Mouse (Mus musculus) frontal cortex, postnatal 14 days (tissue): ENCODE results near the gene Slc25a12.
"Not testable (repeated sequence)": the region's sequence is repeated elsewhere in the genome, so short reads cannot be mapped to it uniquely, and the experiment has no call there.

Source experiments
- DNase-seq, 2 experiments: peaks; one replicate each; pipeline ENCODE4 v3.0.0; 2022; ENCODE audit warnings: low spot score in 2 of 2

Gene Slc25a12

GRCm38 (mm10) chr2:71367125-71367880 lies at the start of gene Slc25a12:
Gene Slc25a12 (minus strand): TSS chr2:71367749.
- peak; percentile 50 to 62 for DNase-seq

GRCm38 (mm10) chr2:71405613-71406012 lies 38.1 kb upstream of the Slc25a12 start:
- no peak for DNase-seq

GRCm38 (mm10) chr2:71389864-71390263 lies 22.3 kb upstream of the Slc25a12 start:
- DNase-seq: no peak

- DNase-seq: peak; percentile 87 to 95
Observed at GRCm38 (mm10) chr2:71388951-71389763, 21.6 kb upstream of the Slc25a12 start, which contains the start of gene Hat1. Gene Hat1 (plus strand): TSS chr2:71388958.

GRCm38 (mm10) chr2:71387766-71388165 lies 20.2 kb upstream of the Slc25a12 start:
- no peak for DNase-seq

GRCm38 (mm10) chr2:71383890-71384289 lies 16.3 kb upstream of the Slc25a12 start:
- DNase-seq: no peak

GRCm38 (mm10) chr2:71381962-71382361 lies 14.4 kb upstream of the Slc25a12 start:
- DNase-seq: no peak

- no peak for DNase-seq
Observed at GRCm38 (mm10) chr2:71377426-71377825, 9.9 kb upstream of the Slc25a12 start.

GRCm38 (mm10) chr2:71376433-71376906 lies 8.9 kb upstream of the Slc25a12 start:
- no peak for DNase-seq

- no peak for DNase-seq
Observed at GRCm38 (mm10) chr2:71374275-71375155, 7.0 kb upstream of the Slc25a12 start.

GRCm38 (mm10) chr2:71372261-71372660 lies 4.7 kb upstream of the Slc25a12 start:
- DNase-seq: not testable (repeated sequence)

- peak; percentile 17 to 37 for DNase-seq
Observed at GRCm38 (mm10) chr2:71371790-71372189, 4.2 kb upstream of the Slc25a12 start.

GRCm38 (mm10) chr2:71368086-71368485 lies 537 bp upstream of the Slc25a12 start:
- DNase-seq: no peak

- DNase-seq: no peak
Observed at GRCm38 (mm10) chr2:71366618-71367124, 878 bp downstream of the Slc25a12 start.

- no peak for DNase-seq
Observed at GRCm38 (mm10) chr2:71360192-71360591, 7.4 kb downstream of the Slc25a12 start.

- no peak for DNase-seq
Observed at GRCm38 (mm10) chr2:71358347-71358746, 9.2 kb downstream of the Slc25a12 start.

- DNase-seq: no peak
Observed at GRCm38 (mm10) chr2:71354055-71354425, 13.5 kb downstream of the Slc25a12 start.

GRCm38 (mm10) chr2:71353306-71354054 lies 14.1 kb downstream of the Slc25a12 start:
- DNase-seq: no peak

- DNase-seq: no peak
Observed at GRCm38 (mm10) chr2:71351727-71351987, 15.9 kb downstream of the Slc25a12 start.

- no peak for DNase-seq
Observed at GRCm38 (mm10) chr2:71350904-71351726, 16.4 kb downstream of the Slc25a12 start.
